ENCODE assay signal across 34 mouse cellular contexts in genomic region chr5:31924075-31924474, GRCm38 (mm10).
"Had no signal": no experiment of that assay in that cellular context is flagged by ENCODE, and none has a peak within 500 bp of the region (broad histone marks: within the 10 kb centered on the region; RNA-seq: fewer than 3 reads in every experiment).

No protein-coding gene starts in this region.

- H3K4me1 ChIP-seq: heart, embryonic 10.5 days; heart, embryonic 15.5 days; hindbrain, embryonic 12.5 days; hindbrain, embryonic 13.5 days; hindbrain, embryonic 15.5 days; kidney, embryonic 15.5 days had no signal

- H3K4me2 ChIP-seq: heart, embryonic 11.5 days; heart, embryonic 12.5 days; heart, embryonic 13.5 days; heart, embryonic 15.5 days; hindbrain, embryonic 12.5 days; hindbrain, embryonic 13.5 days; hindbrain, embryonic 14.5 days; hindbrain, embryonic 15.5 days; intestine, embryonic 15.5 days; kidney, embryonic 15.5 days had no signal

- ATAC-seq: hindbrain, embryonic 16.5 days; hindbrain, postnatal 0 days; inflammation-experienced regulatory T-cells, adult 6 months; intestine, embryonic 15.5 days; intestine, embryonic 16.5 days; intestine, postnatal 0 days had no signal

- DNase-seq: heart, postnatal 10 days; heart, postnatal 14 days; heart, postnatal 4 days; kidney, adult 11 months; kidney, adult 18-20 months; kidney, adult 2 months; kidney, adult 8-10 months; kidney, adult 9 months; kidney, postnatal 10 days; kidney, postnatal 14 days; kidney, postnatal 25 days; kidney, postnatal 36 days; kidney, postnatal 4 days; layer of hippocampus, adult 9-11 months; layer of hippocampus, postnatal 36 days had no signal

- H3K27me3 ChIP-seq: heart, embryonic 12.5 days; heart, embryonic 13.5 days; heart, embryonic 15.5 days; hindbrain, embryonic 12.5 days; hindbrain, embryonic 13.5 days; hindbrain, embryonic 15.5 days; intestine, embryonic 15.5 days; kidney, embryonic 15.5 days had no signal

- H3K9me3 ChIP-seq: heart, embryonic 10.5 days; heart, embryonic 12.5 days; heart, embryonic 13.5 days; heart, embryonic 15.5 days; hindbrain, embryonic 13.5 days; hindbrain, embryonic 15.5 days; intestine, embryonic 15.5 days; kidney, embryonic 15.5 days had no signal

- H3K36me3 ChIP-seq: heart, embryonic 10.5 days; heart, embryonic 12.5 days; heart, embryonic 13.5 days; heart, embryonic 15.5 days; hindbrain, embryonic 10.5 days; hindbrain, embryonic 12.5 days; hindbrain, embryonic 13.5 days; hindbrain, embryonic 15.5 days; intestine, embryonic 15.5 days; kidney, embryonic 15.5 days had no signal

- H3K27ac ChIP-seq: heart, embryonic 10.5 days; heart, embryonic 13.5 days; heart, embryonic 15.5 days; hindbrain, embryonic 10.5 days; hindbrain, embryonic 12.5 days; hindbrain, embryonic 13.5 days; hindbrain, embryonic 14.5 days; hindbrain, embryonic 15.5 days; hindbrain, postnatal 0 days; intestine, embryonic 15.5 days; kidney, embryonic 15.5 days; kidney, postnatal 0 days; layer of hippocampus, adult 2 months had no signal

- H3K4me3 ChIP-seq: heart, embryonic 10.5 days; heart, embryonic 12.5 days; heart, embryonic 13.5 days; heart, embryonic 15.5 days; hindbrain, embryonic 10.5 days; hindbrain, embryonic 12.5 days; hindbrain, embryonic 13.5 days; hindbrain, embryonic 15.5 days; intestine, embryonic 15.5 days; kidney, embryonic 15.5 days; layer of hippocampus, adult 2 months had no signal

- H3K9ac ChIP-seq: heart, embryonic 12.5 days; heart, embryonic 13.5 days; heart, embryonic 15.5 days; hindbrain, embryonic 12.5 days; hindbrain, embryonic 13.5 days; hindbrain, embryonic 14.5 days; hindbrain, embryonic 15.5 days; intestine, embryonic 15.5 days; kidney, embryonic 15.5 days had no signal
